Mouse (Mus musculus) liver, postnatal 0 days (tissue): ENCODE results near the gene Gm20661.

Experiments
- CTCF ChIP-seq: sonication (generic); IDR thresholded peaks from 2 replicates; pipeline ENCODE4 v1.5.1; 2016; ENCODE audit warnings: antibody characterized with exemption, low read depth
- EP300 ChIP-seq: IDR thresholded peaks from 2 replicates; pipeline ENCODE4 v1.6.1; 2016; ENCODE audit warnings: antibody characterized with exemption, low read depth, mild to moderate bottlenecking

DNA sequence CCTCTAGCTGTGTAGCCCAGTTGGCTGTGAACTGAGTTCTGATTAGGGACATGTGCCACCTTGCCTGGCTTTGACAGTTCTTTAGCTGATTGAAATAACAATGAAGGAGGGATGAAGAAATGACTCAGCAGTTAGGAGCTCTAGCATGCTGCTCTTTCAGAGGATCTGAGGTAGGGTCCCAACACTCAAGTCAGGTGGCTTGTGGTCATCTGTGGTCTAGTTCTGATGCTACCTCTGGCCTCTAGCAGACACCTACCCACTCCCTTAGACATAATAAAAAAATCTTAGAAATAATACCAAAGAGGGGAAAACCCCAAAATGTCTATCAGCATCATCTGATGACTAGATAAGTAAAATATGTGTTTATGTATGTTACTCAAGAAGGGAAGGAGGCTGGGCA, 27.5 kb downstream of the Gm20661 start:
- TF ChIP-seq CTCF: no peak
- TF ChIP-seq EP300: no peak
